Mouse (Mus musculus) kidney, postnatal 0 days (tissue): Measurements from ENCODE around the gene Tmem206. TPM values are rescaled to one million over a fixed set of nuclear protein-coding genes. Genes with fewer than 3 reads are reported as not detected.

ENCODE experiments used
- ATAC-seq: fragments of 200-750 bp; cut with Nextera tagmentation; replicated peaks from 2 replicates; pipeline ENCODE4 v1.8.0; 2017; ENCODE audit warnings: low read depth, moderate number of reproducible peaks, moderate TSS enrichment, moderate library complexity; ENCODE audit not compliant: low FRiP score
- DNase-seq: peaks from one replicate; pipeline ENCODE4 v3.0.0-alpha.2; 2016; ENCODE audit warnings: low spot score
- H3K27ac ChIP-seq: fragments of 300-500 bp; sonication (generic); 2 replicates; pipeline ENCODE4 v1.5.1; 2014; ENCODE audit warnings: mild to moderate bottlenecking
- H3K27me3 ChIP-seq: fragments of 300-500 bp; sonication (generic); 2 replicates; pipeline ENCODE4 v1.6.1; 2014; ENCODE audit warnings: low read length, mixed read lengths; ENCODE audit not compliant: insufficient read depth
- H3K36me3 ChIP-seq: fragments of 300-500 bp; sonication (generic); 2 replicates; pipeline ENCODE4 v1.6.1; 2014; ENCODE audit warnings: low read length, mixed read lengths; ENCODE audit not compliant: insufficient read depth
- H3K4me1 ChIP-seq: fragments of 300-500 bp; sonication (generic); replicated peaks from 2 replicates; pipeline ENCODE4 v1.6.1; 2014; ENCODE audit warnings: antibody characterized with exemption, low read length, mixed read lengths; ENCODE audit not compliant: insufficient read depth
- H3K4me2 ChIP-seq: fragments of 300-500 bp; sonication (generic); 2 replicates; pipeline ENCODE4 v1.6.1; 2014; ENCODE audit warnings: mild to moderate bottlenecking, low read length, moderate library complexity, mixed read lengths
- H3K4me3 ChIP-seq: fragments of 300-500 bp; sonication (generic); replicated peaks from 2 replicates; pipeline ENCODE4 v1.5.1; 2014; ENCODE audit warnings: low read depth, low read length
- H3K9ac ChIP-seq: fragments of 300-500 bp; sonication (generic); 2 replicates; pipeline ENCODE4 v1.6.1; 2014; ENCODE audit warnings: low read depth, low read length
- H3K9me3 ChIP-seq: fragments of 300-500 bp; sonication (generic); replicated peaks from 2 replicates; pipeline ENCODE4 v1.6.1; 2016; ENCODE audit warnings: low read length, inconsistent platforms, mixed read lengths
- CTCF ChIP-seq: IDR thresholded peaks from 2 replicates; pipeline ENCODE4 v1.5.1; 2016; ENCODE audit warnings: antibody characterized with exemption, low read depth, mild to moderate bottlenecking, moderate library complexity
- WGBS: fragments of 180-500 bp; shearing (Covaris S2); extraction: QIAGEN DNeasy Blood & Tissue Kit; methylation state at CpG from one replicate; pipeline ENCODE4 v1.1.7; 2014; 5-methylcytosine and 5-hydroxymethylcytosine counted together
- polyA plus RNA-seq: library from polyadenylated mRNA; unstranded; fragments of >200 nt; fragmentation: Nextera tagmentation; extraction: Ambion mirVana; gene quantifications from 2 replicates; pipeline ENCODE4 v1.2.1, GENCODE M21; 2015

Gene Tmem206
- polyA plus RNA-seq, 1 experiment from 2014 or later, result 19.7 TPM

GRCm38 (mm10) chr1:191340530-191340929, 14.8 kb downstream of the Tmem206 start:
- no peak overlapping the region for H3K9ac ChIP-seq
- H3K27me3 ChIP-seq, result no peaks in the 10 kb centered on the region
- no peaks in the 10 kb centered on the region for H3K4me1 ChIP-seq
- DNase-seq (no peak), ATAC-seq (no peak)
- TF ChIP-seq CTCF, result no peak
- H3K4me3 ChIP-seq, result no peak overlapping the region
- H3K27ac ChIP-seq, result no peak overlapping the region
- no peak overlapping the region for H3K4me2 ChIP-seq
- peaks cover 40% of the 10 kb centered on the region for H3K36me3 ChIP-seq
- WGBS, result 70% methylated on average over 4 of the region's 4 CpGs
- H3K9me3 ChIP-seq, result no peaks in the 10 kb centered on the region

- no peak overlapping the region for H3K27ac ChIP-seq
- ATAC-seq, result no peak
- H3K4me1 ChIP-seq, result no peaks in the 10 kb centered on the region
- TF ChIP-seq CTCF, result no peak
- no peak overlapping the region for H3K9ac ChIP-seq
- no peak overlapping the region for H3K4me3 ChIP-seq
- H3K9me3 ChIP-seq, result no peaks in the 10 kb centered on the region
- DNase-seq, result no peak
- H3K36me3 ChIP-seq, result peaks cover 25% of the 10 kb centered on the region
- H3K4me2 ChIP-seq, result no peak overlapping the region
- no peaks in the 10 kb centered on the region for H3K27me3 ChIP-seq
- 87% methylated on average over 8 of the region's 8 CpGs for WGBS
These were observed 21.9 kb downstream of the Tmem206 start for GRCm38 (mm10) chr1:191347602-191348001.

- H3K27me3 ChIP-seq, result no peaks in the 10 kb centered on the region
- no peak for ATAC-seq
- peaks cover 21% of the 10 kb centered on the region for H3K36me3 ChIP-seq
- no peak for DNase-seq
- H3K4me3 ChIP-seq, result no peak overlapping the region
- WGBS, result 91% methylated on average over 2 of the region's 2 CpGs
- H3K9me3 ChIP-seq, result no peaks in the 10 kb centered on the region
- H3K9ac ChIP-seq, result no peak overlapping the region
- H3K27ac ChIP-seq, result no peak overlapping the region
- H3K4me2 ChIP-seq, result no peak overlapping the region
- TF ChIP-seq CTCF, result no peak
- no peaks in the 10 kb centered on the region for H3K4me1 ChIP-seq
These were observed 22.9 kb downstream of the Tmem206 start for GRCm38 (mm10) chr1:191348592-191348991.

DNA sequence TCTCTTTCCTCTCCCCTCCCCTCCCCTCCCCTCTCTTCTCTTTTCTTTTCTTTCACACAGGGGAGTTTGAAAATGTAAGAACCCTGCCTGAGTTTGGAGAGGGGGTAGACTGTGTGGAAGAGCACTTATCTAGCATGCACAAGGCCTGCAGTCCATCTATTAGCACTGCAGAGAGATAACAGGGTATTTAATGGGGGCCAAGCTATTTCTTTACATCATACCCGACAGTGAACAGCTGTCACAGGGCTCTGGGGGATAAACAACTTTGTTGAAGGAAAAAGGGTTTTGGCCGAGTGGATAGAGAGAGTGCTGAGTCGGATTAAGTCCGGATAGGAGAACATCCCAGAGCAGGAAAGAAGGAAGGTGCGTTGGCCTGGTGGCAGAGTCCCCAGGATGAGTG, 23.3 kb downstream of the Tmem206 start:
- Histone ChIP-seq H3K9ac (no peak overlapping the region), H3K4me3 (no peak overlapping the region), H3K9me3 (no peaks in the 10 kb centered on the region), H3K4me1 (no peaks in the 10 kb centered on the region), H3K36me3 (peaks cover 23% of the 10 kb centered on the region), H3K27me3 (no peaks in the 10 kb centered on the region), H3K4me2 (no peak overlapping the region), H3K27ac (no peak overlapping the region)
- DNase-seq, result peak; percentile 61
- TF ChIP-seq CTCF, result no peak
- 56% methylated on average over 5 of the region's 5 CpGs for WGBS
- no peak for ATAC-seq

DNA sequence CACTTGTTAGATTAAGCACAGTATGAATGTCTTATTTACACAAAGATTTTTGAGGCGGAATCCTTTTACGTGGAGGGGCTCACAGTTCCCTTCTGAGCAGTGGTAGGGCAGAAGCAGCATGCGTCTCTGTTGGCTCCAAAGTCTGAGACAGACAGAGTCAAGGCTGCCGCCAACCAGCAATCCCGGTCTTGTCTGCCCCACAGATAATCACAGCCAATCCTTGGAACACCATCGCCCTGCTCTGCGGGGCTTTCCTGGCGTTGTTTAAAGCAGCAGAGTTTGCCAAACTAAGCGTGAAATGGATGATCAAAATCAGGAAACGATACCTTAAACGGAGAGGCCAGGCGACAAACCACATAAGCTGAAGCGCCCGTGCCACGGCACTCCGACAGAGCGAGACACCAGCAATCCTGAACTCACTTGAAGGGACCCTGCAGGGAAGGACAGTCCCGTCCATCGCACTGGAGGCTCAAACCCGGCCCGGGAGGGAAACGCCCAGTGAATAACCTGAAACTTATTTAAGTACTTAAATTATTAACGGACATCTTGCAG, 23.9 kb downstream of the Tmem206 start:
- Histone ChIP-seq H3K4me2 (no peak overlapping the region), H3K9ac (no peak overlapping the region), H3K4me1 (no peaks in the 10 kb centered on the region), H3K9me3 (no peaks in the 10 kb centered on the region), H3K36me3 (peaks cover 28% of the 10 kb centered on the region), H3K27ac (no peak overlapping the region), H3K27me3 (no peaks in the 10 kb centered on the region), H3K4me3 (no peak overlapping the region)
- WGBS, result 75% methylated on average over 23 of the region's 23 CpGs
- no peak for TF ChIP-seq CTCF
- DNase-seq (no peak), ATAC-seq (no peak)

- 95% methylated on average over 5 of the region's 5 CpGs for WGBS
These were observed 24.6 kb downstream of the Tmem206 start for GRCm38 (mm10) chr1:191350355-191350754.

More at GRCm38 (mm10) chr1:191350355-191350754, 24.6 kb downstream of the Tmem206 start:
- Histone ChIP-seq H3K27ac (no peak overlapping the region), H3K4me3 (no peak overlapping the region), H3K9ac (no peak overlapping the region), H3K36me3 (peaks cover 33% of the 10 kb centered on the region), H3K4me1 (no peaks in the 10 kb centered on the region), H3K9me3 (no peaks in the 10 kb centered on the region), H3K27me3 (no peaks in the 10 kb centered on the region), H3K4me2 (no peak overlapping the region)
- ATAC-seq (0 out of 2 replicates have a peak, but pooled peaks have one; percentile 20), DNase-seq (no peak)
- no peak for TF ChIP-seq CTCF
